Mouse (Mus musculus): ENCODE results near the gene Smco3. TPM values are rescaled to one million over a fixed set of nuclear protein-coding genes. Genes with fewer than 3 reads are reported as not detected.

Gene Smco3
- polyA plus RNA-seq, 1 experiment from 2014 or later, result not detected

- H3K4me1 ChIP-seq (replicated peaks), result peaks cover 45% of the 10 kb centered on the region
- no peaks in the 10 kb centered on the region for H3K9me3 ChIP-seq (replicated peaks)
- H3K36me3 ChIP-seq (replicated peaks), result peaks cover 72% of the 10 kb centered on the region
- H3K4me2 ChIP-seq, result 0 out of 2 replicates have a peak overlapping the region, but pooled peaks have one; percentile 50
- H3K27ac ChIP-seq (replicated peaks), result no peak overlapping the region
- ATAC-seq (ENCODE audit: insufficient read depth), result no peak
- 88% methylated on average over 3 of the region's 3 CpGs for WGBS (ENCODE audit: insufficient replicate concordance)
- no peak overlapping the region for H3K4me3 ChIP-seq (replicated peaks)
- no peaks in the 10 kb centered on the region for H3K27me3 ChIP-seq
- H3K9ac ChIP-seq, result no peak overlapping the region
These were observed 12.0 kb upstream of the Smco3 start for GRCm38 (mm10) chr6:136847267-136847666.

GRCm38 (mm10) chr6:136845706-136846480 is 10.6 kb upstream of the Smco3 start:
- WGBS (ENCODE audit: insufficient replicate concordance), result 76% methylated on average over 5 of the region's 5 CpGs
- no peaks in the 10 kb centered on the region for H3K9me3 ChIP-seq (replicated peaks)
- no peaks in the 10 kb centered on the region for H3K27me3 ChIP-seq
- no peak overlapping the region for H3K27ac ChIP-seq (replicated peaks)
- H3K36me3 ChIP-seq (replicated peaks), result peaks cover 59% of the 10 kb centered on the region
- no peak for ATAC-seq (ENCODE audit: insufficient read depth)
- peaks cover 40% of the 10 kb centered on the region for H3K4me1 ChIP-seq (replicated peaks)
- no peak overlapping the region for H3K4me2 ChIP-seq
- H3K4me3 ChIP-seq (replicated peaks), result no peak overlapping the region
- no peak overlapping the region for H3K9ac ChIP-seq

GRCm38 (mm10) chr6:136844903-136845302 is 9.7 kb upstream of the Smco3 start:
- H3K4me1 ChIP-seq (replicated peaks), result peaks cover 30% of the 10 kb centered on the region
- H3K9ac ChIP-seq, result no peak overlapping the region
- H3K9me3 ChIP-seq (replicated peaks), result no peaks in the 10 kb centered on the region
- 86% methylated on average over 2 of the region's 2 CpGs for WGBS (ENCODE audit: insufficient replicate concordance)
- no peak overlapping the region for H3K4me3 ChIP-seq (replicated peaks)
- H3K36me3 ChIP-seq (replicated peaks), result peaks cover 49% of the 10 kb centered on the region
- H3K4me2 ChIP-seq, result no peak overlapping the region
- H3K27me3 ChIP-seq, result no peaks in the 10 kb centered on the region; the same call in 1 of the 2 replicates
- no peak overlapping the region for H3K27ac ChIP-seq (replicated peaks)
- no peak for ATAC-seq (ENCODE audit: insufficient read depth)

- Histone ChIP-seq H3K9me3 (replicated peaks) (no peaks in the 10 kb centered on the region), H3K27me3 (peaks cover 5% of the 10 kb centered on the region), H3K27ac (replicated peaks) (no peak overlapping the region), H3K9ac (no peak overlapping the region), H3K36me3 (replicated peaks) (no peaks in the 10 kb centered on the region), H3K4me3 (replicated peaks) (no peak overlapping the region), H3K4me1 (replicated peaks) (no peaks in the 10 kb centered on the region), H3K4me2 (no peak overlapping the region)
- ATAC-seq (ENCODE audit: insufficient read depth), result no peak
- WGBS (ENCODE audit: insufficient replicate concordance), result 48% methylated on average over 3 of the region's 3 CpGs
These were observed 2.1 kb upstream of the Smco3 start for GRCm38 (mm10) chr6:136837323-136837722.

GRCm38 (mm10) chr6:136831712-136832111 is 3.5 kb downstream of the Smco3 start:
- H3K4me3 ChIP-seq (replicated peaks), result no peak overlapping the region

GRCm38 (mm10) chr6:136828681-136829080 is 6.6 kb downstream of the Smco3 start:
- Histone ChIP-seq H3K4me2 (peak overlapping the region; percentile 71), H3K27ac (replicated peaks) (peak overlapping the region; percentile 63), H3K36me3 (replicated peaks) (peaks cover 21% of the 10 kb centered on the region), H3K9ac (no peak overlapping the region; the same call in 1 of the 2 replicates), H3K27me3 (peaks cover 8% of the 10 kb centered on the region; the same call in 1 of the 2 replicates), H3K9me3 (replicated peaks) (no peaks in the 10 kb centered on the region), H3K4me3 (replicated peaks) (peak overlapping the region; percentile 98), H3K4me1 (replicated peaks) (peaks cover 18% of the 10 kb centered on the region)
- ATAC-seq (ENCODE audit: insufficient read depth), result no peak
- WGBS (ENCODE audit: insufficient replicate concordance), result 30% methylated on average over 4 of the region's 4 CpGs

More at GRCm38 (mm10) chr6:136831712-136832111, 3.5 kb downstream of the Smco3 start:
- Histone ChIP-seq H3K36me3 (replicated peaks) (no peaks in the 10 kb centered on the region), H3K9me3 (replicated peaks) (no peaks in the 10 kb centered on the region), H3K4me1 (replicated peaks) (peaks cover 10% of the 10 kb centered on the region), H3K4me2 (no peak overlapping the region), H3K27ac (replicated peaks) (no peak overlapping the region), H3K27me3 (peaks cover 13% of the 10 kb centered on the region), H3K9ac (no peak overlapping the region)
- ATAC-seq (ENCODE audit: insufficient read depth), result no peak
- WGBS (ENCODE audit: insufficient replicate concordance), result 29% methylated on average over 5 of the region's 5 CpGs

GRCm38 (mm10) chr6:136827881-136828561 is 7.2 kb downstream of the Smco3 start, which contains the start of gene Wbp11:
Gene Wbp11, minus strand, starts transcription at chr6:136828233.
- peak within 1 kb of the TSS; percentile 74 for H3K4me2 ChIP-seq
- peak within 1 kb of the TSS; percentile 99 for H3K9ac ChIP-seq
- peaks cover 8% of the 10 kb centered on the region; the same call in 1 of the 2 replicates for H3K27me3 ChIP-seq
- H3K36me3 ChIP-seq (replicated peaks), result peaks cover 24% of the 10 kb centered on the region
- peak within 1 kb of the TSS; percentile 98 for H3K4me3 ChIP-seq (replicated peaks)
- WGBS (ENCODE audit: insufficient replicate concordance), result under 1% methylated on average over 45 of the region's 45 CpGs
- H3K9me3 ChIP-seq (replicated peaks), result no peaks in the 10 kb centered on the region
- H3K27ac ChIP-seq (replicated peaks), result peak within 1 kb of the TSS; percentile 85
- H3K4me1 ChIP-seq (replicated peaks), result peaks cover 18% of the 10 kb centered on the region
- ATAC-seq (ENCODE audit: insufficient read depth), result peak; percentile 100

- Histone ChIP-seq H3K4me2 (peak within 1 kb of the TSS; percentile 74), H3K9me3 (replicated peaks) (no peaks in the 10 kb centered on the region), H3K36me3 (replicated peaks) (peaks cover 29% of the 10 kb centered on the region), H3K27me3 (peaks cover 8% of the 10 kb centered on the region; the same call in 1 of the 2 replicates), H3K4me3 (replicated peaks) (peak within 1 kb of the TSS; percentile 98), H3K9ac (peak within 1 kb of the TSS; percentile 99), H3K4me1 (replicated peaks) (peaks cover 18% of the 10 kb centered on the region), H3K27ac (replicated peaks) (peak within 1 kb of the TSS; percentile 85)
- WGBS (ENCODE audit: insufficient replicate concordance), result under 1% methylated on average over 34 of the region's 34 CpGs
- peak; percentile 53 for ATAC-seq (ENCODE audit: insufficient read depth)
These were observed 7.8 kb downstream of the Smco3 start, which contains the start of gene BC049715 for GRCm38 (mm10) chr6:136827516-136827880. Gene BC049715, plus strand, starts transcription at chr6:136827626.

- Histone ChIP-seq H3K36me3 (replicated peaks) (peaks cover 33% of the 10 kb centered on the region), H3K4me1 (replicated peaks) (peaks cover 18% of the 10 kb centered on the region), H3K9ac (peak overlapping the region; percentile 99), H3K27ac (replicated peaks) (peak overlapping the region; percentile 85), H3K9me3 (replicated peaks) (no peaks in the 10 kb centered on the region), H3K4me3 (replicated peaks) (peak overlapping the region; percentile 98), H3K4me2 (peak overlapping the region; percentile 74), H3K27me3 (peaks cover 8% of the 10 kb centered on the region; the same call in 1 of the 2 replicates)
- ATAC-seq (ENCODE audit: insufficient read depth), result no peak
- 5% methylated on average over 7 of the region's 7 CpGs for WGBS (ENCODE audit: insufficient replicate concordance)
These were observed 8.1 kb downstream of the Smco3 start for GRCm38 (mm10) chr6:136827116-136827515.

- Histone ChIP-seq H3K9me3 (replicated peaks) (no peaks in the 10 kb centered on the region), H3K9ac (no peak overlapping the region), H3K27me3 (no peaks in the 10 kb centered on the region), H3K4me1 (replicated peaks) (peaks cover 18% of the 10 kb centered on the region), H3K4me2 (no peak overlapping the region), H3K36me3 (replicated peaks) (peaks cover 54% of the 10 kb centered on the region), H3K27ac (replicated peaks) (no peak overlapping the region), H3K4me3 (replicated peaks) (no peak overlapping the region)
- ATAC-seq (ENCODE audit: insufficient read depth), result no peak
- WGBS (ENCODE audit: insufficient replicate concordance), result 87% methylated on average over 8 of the region's 8 CpGs
These were observed 10.3 kb downstream of the Smco3 start for GRCm38 (mm10) chr6:136824987-136825386.

- H3K36me3 ChIP-seq (replicated peaks), result peaks cover 93% of the 10 kb centered on the region
- no peak for ATAC-seq (ENCODE audit: insufficient read depth)
- no peak overlapping the region for H3K4me2 ChIP-seq
- no peak overlapping the region for H3K27ac ChIP-seq (replicated peaks)
- H3K27me3 ChIP-seq, result no peaks in the 10 kb centered on the region
- H3K4me1 ChIP-seq (replicated peaks), result 0 out of 2 replicates have a peak, but pooled peaks cover 3% of the 10 kb centered on the region
- 89% methylated on average over 18 of the region's 18 CpGs for WGBS (ENCODE audit: insufficient replicate concordance)
- no peak overlapping the region for H3K9ac ChIP-seq
- H3K4me3 ChIP-seq (replicated peaks), result no peak overlapping the region
- H3K9me3 ChIP-seq (replicated peaks), result no peaks in the 10 kb centered on the region
These were observed 14.2 kb downstream of the Smco3 start for GRCm38 (mm10) chr6:136821086-136821485.

Data from liver, embryonic 15.5 days (tissue).